Mouse (Mus musculus): ENCODE measurements around the gene Hsf4.
A peak's percentile ranks its signal among the peaks of the same experiment; 100 is the strongest.
"Not testable (repeated sequence)": the region's sequence is repeated elsewhere in the genome, so short reads cannot be mapped to it uniquely, and the experiment has no call there.

Hsf4 gene

GRCm38 (mm10) chr8:105286907-105287306, 17.3 kb downstream of the Hsf4 start:
- DNase-seq = no peak

- DNase-seq = no peak
These were observed 18.6 kb downstream of the Hsf4 start for GRCm38 (mm10) chr8:105288231-105288630.

GRCm38 (mm10) chr8:105288958-105289732, 19.5 kb downstream of the Hsf4 start:
- peak; percentile 90 for DNase-seq

GRCm38 (mm10) chr8:105289805-105290460, 20.3 kb downstream of the Hsf4 start, which contains the start of gene 4931428F04Rik:
Gene 4931428F04Rik (minus strand): TSS chr8:105289864.
- no peak for DNase-seq

- peak; percentile 92 for DNase-seq
These were observed 21.1 kb downstream of the Hsf4 start for GRCm38 (mm10) chr8:105290554-105291314.

GRCm38 (mm10) chr8:105291364-105291763, 21.8 kb downstream of the Hsf4 start:
- DNase-seq = not testable (repeated sequence)

GRCm38 (mm10) chr8:105291802-105292201, 22.2 kb downstream of the Hsf4 start:
- not testable (repeated sequence) for DNase-seq

GRCm38 (mm10) chr8:105292471-105292870, 22.9 kb downstream of the Hsf4 start:
- DNase-seq = no peak

- no peak for DNase-seq
These were observed 23.8 kb downstream of the Hsf4 start for GRCm38 (mm10) chr8:105293405-105293804.

GRCm38 (mm10) chr8:105294776-105295175, 25.2 kb downstream of the Hsf4 start:
- DNase-seq = no peak

- no peak for DNase-seq
These were observed 25.7 kb downstream of the Hsf4 start for GRCm38 (mm10) chr8:105295256-105295655.

GRCm38 (mm10) chr8:105295895-105296573, 26.4 kb downstream of the Hsf4 start, which contains the start of gene Exoc3l:
Gene Exoc3l (minus strand): TSS chr8:105296101.
- peak; percentile 26 for DNase-seq

GRCm38 (mm10) chr8:105297511-105298192, 28.1 kb downstream of the Hsf4 start, which contains the start of gene E2f4:
Gene E2f4 (plus strand): TSS chr8:105297663.
- peak; percentile 93 for DNase-seq

GRCm38 (mm10) chr8:105298351-105299252, 29.0 kb downstream of the Hsf4 start:
- no peak for DNase-seq

GRCm38 (mm10) chr8:105299962-105300361, 30.4 kb downstream of the Hsf4 start:
- no peak for DNase-seq

- DNase-seq = no peak
These were observed 33.8 kb downstream of the Hsf4 start for GRCm38 (mm10) chr8:105303396-105303795.

- no peak for DNase-seq
These were observed 34.3 kb downstream of the Hsf4 start for GRCm38 (mm10) chr8:105303874-105304273.

GRCm38 (mm10) chr8:105304325-105305210, 35.0 kb downstream of the Hsf4 start:
- no peak for DNase-seq

GRCm38 (mm10) chr8:105305211-105306145, 35.9 kb downstream of the Hsf4 start, which contains the start of gene Elmo3:
Gene Elmo3 (plus strand): TSS chr8:105305601.
- DNase-seq = peak; percentile 90

All from kidney, adult 18-20 months (tissue).